In genomic region chr3:135285256-135285655, GRCm38 (mm10) we compare ENCODE assay signal across 16 mouse cellular contexts. TPM values are rescaled to one million over a fixed set of nuclear protein-coding genes. Genes with fewer than 3 reads are reported as not detected.
"Had no signal": no experiment of that assay in that cellular context is flagged by ENCODE, and none has a peak within 500 bp of the region (broad histone marks: within the 10 kb centered on the region; RNA-seq: fewer than 3 reads in every experiment).

No protein-coding gene starts in this region.

- ATAC-seq: hindbrain, postnatal 0 days; liver, postnatal 0 days; midbrain, embryonic 13.5 days had no signal

- H3K4me2 ChIP-seq: limb, embryonic 12.5 days; liver, embryonic 13.5 days; midbrain, embryonic 13.5 days; neural tube, embryonic 15.5 days had no signal

- H3K27ac ChIP-seq: hindbrain, postnatal 0 days; limb, embryonic 12.5 days; liver, embryonic 13.5 days; midbrain, embryonic 13.5 days; neural tube, embryonic 15.5 days; stomach, postnatal 0 days had no signal

- H3K4me3 ChIP-seq: limb, embryonic 12.5 days; liver, embryonic 13.5 days; midbrain, embryonic 13.5 days; neural tube, embryonic 15.5 days had no signal

- H3K36me3 ChIP-seq: limb, embryonic 12.5 days; liver, embryonic 13.5 days; midbrain, embryonic 13.5 days; neural tube, embryonic 15.5 days had no signal

- H3K9me3 ChIP-seq: limb, embryonic 12.5 days; liver, embryonic 13.5 days; midbrain, embryonic 13.5 days; neural tube, embryonic 15.5 days had no signal

- H3K27me3 ChIP-seq: limb, embryonic 12.5 days; liver, embryonic 13.5 days; midbrain, embryonic 13.5 days; neural tube, embryonic 15.5 days had no signal

- H3K4me1 ChIP-seq: liver, embryonic 13.5 days had no signal

- DNase-seq: kidney, adult 18-20 months; kidney, postnatal 10 days; layer of hippocampus, adult 9-11 months; layer of hippocampus, postnatal 36 days; liver; liver, embryonic 13.5 days; liver, postnatal 0 days; right cerebral cortex, adult 18-20 months; right cerebral cortex, postnatal 25 days; thymus, postnatal 14 days had no signal

- H3K9ac ChIP-seq: limb, embryonic 12.5 days; liver, embryonic 13.5 days; liver, postnatal 0 days; midbrain, embryonic 13.5 days; neural tube, embryonic 15.5 days had no signal

RNA-seq across cellular contexts. Expression of gene Slc9b2, which starts 22.2 kb away (rescaled TPM):
- polyA plus RNA-seq: liver, postnatal 0 days; small intestine, adult 2 months had no signal
